Mouse (Mus musculus) CH12.LX (cell line): Measurements from ENCODE around the gene Crlf1.
"Not testable (repeated sequence)": the region's sequence is repeated elsewhere in the genome, so short reads cannot be mapped to it uniquely, and the experiment has no call there.

Experiments
- CTCF ChIP-seq, 2 experiments: IDR thresholded peaks in 1 of 2; conservative IDR thresholded peaks in 1 of 2; 2 replicates each; pipeline ENCODE4 v1.5.1; 2011 to 2012; ENCODE audit warnings: low read depth in 2 of 2, low read length in 2 of 2, improper control_type of control experiment in 1 of 2, inconsistent platforms in 1 of 2, mild to moderate bottlenecking in 1 of 2, moderate library complexity in 1 of 2
- GABPA ChIP-seq: IDR thresholded peaks from 2 replicates; pipeline ENCODE4 v1.6.1; 2012; ENCODE audit warnings: low read depth, low read length, improper control_type of control experiment, inconsistent platforms; ENCODE audit not compliant: insufficient replicate concordance
- HCFC1 ChIP-seq: IDR thresholded peaks from 2 replicates; pipeline ENCODE4 v1.6.1; 2012; ENCODE audit warnings: low read depth, mild to moderate bottlenecking, inconsistent platforms, low read length, improper control_type of control experiment
- MEF2A ChIP-seq: IDR thresholded peaks from 2 replicates; pipeline ENCODE4 v1.6.1; 2014; ENCODE audit warnings: low read depth, mild to moderate bottlenecking, inconsistent platforms, low read length, improper control_type of control experiment, borderline replicate concordance
- NRF1 ChIP-seq: IDR thresholded peaks from 2 replicates; pipeline ENCODE4 v1.6.1; 2014; ENCODE audit warnings: low read depth, mild to moderate bottlenecking, inconsistent platforms, low read length, improper control_type of control experiment, moderate library complexity
- POLR2A ChIP-seq: IDR thresholded peaks from 2 replicates; pipeline ENCODE4 v1.6.1; 2011; ENCODE audit warnings: low read depth, mild to moderate bottlenecking, improper control_type of control experiment, low read length
- POLR2AphosphoS2 ChIP-seq: IDR thresholded peaks from 2 replicates; pipeline ENCODE4 v1.6.1; 2011; ENCODE audit warnings: low read depth, low read length, improper control_type of control experiment
- UBTF ChIP-seq: IDR thresholded peaks from 2 replicates; pipeline ENCODE4 v1.6.1; 2012; ENCODE audit warnings: low read depth, mild to moderate bottlenecking, inconsistent platforms, low read length, improper control_type of control experiment, moderate library complexity
- ZNF384 ChIP-seq: IDR thresholded peaks from 2 replicates; pipeline ENCODE4 v1.6.1; 2012; ENCODE audit warnings: low read depth, low read length, improper control_type of control experiment, inconsistent platforms

- TF ChIP-seq ZNF384; GABPA; CTCF (conservative IDR thresholded peaks at IDR 0.05 in 1 of 2, IDR thresholded peaks at IDR 0.05 in 1 of 2; ENCODE audit: low read depth in 2 of 2, low read length in 2 of 2); MEF2A; UBTF; HCFC1; NRF1; POLR2AphosphoS2: not testable (repeated sequence)
- TF ChIP-seq POLR2A: peak; percentile 23; the same call in 1 of the 2 replicates
Observed at GRCm38 (mm10) chr8:70511174-70511573, 18.2 kb downstream of the Crlf1 start.
